Mouse (Mus musculus): Measurements from ENCODE around the gene Dazap1. TPM values are rescaled to one million over a fixed set of nuclear protein-coding genes. Genes with fewer than 3 reads are reported as not detected.
"Not testable (repeated sequence)": the region's sequence is repeated elsewhere in the genome, so short reads cannot be mapped to it uniquely, and the experiment has no call there.

The Dazap1 gene
- polyA plus RNA-seq (2015; fragmentation: Nextera tagmentation; extraction: Ambion mirVana): 33.5 and 34.7 TPM in 2 replicates

GRCm38 (mm10) chr10:80260642-80261584 is at the start of gene Dazap1, which contains the start of gene Gamt:
Gene Dazap1 (plus strand): TSS chr10:80261486.
Gene Gamt (minus strand): TSS chr10:80261012.
- H3K4me3 ChIP-seq (replicated peaks): peak within 1 kb of the TSS; percentile 60
- peak within 1 kb of the TSS; percentile 93 for H3K27ac ChIP-seq
- peaks cover 34% of the 10 kb centered on the region for H3K36me3 ChIP-seq
- ATAC-seq (ENCODE audit: low read depth): peak; percentile 79
- peaks cover 72% of the 10 kb centered on the region for H3K4me1 ChIP-seq (replicated peaks)
- no peaks in the 10 kb centered on the region for H3K9me3 ChIP-seq (replicated peaks)
- peak; percentile 94 for DNase-seq
- H3K4me2 ChIP-seq: peak within 1 kb of the TSS; percentile 81
- no peaks in the 10 kb centered on the region for H3K27me3 ChIP-seq
- WGBS (ENCODE audit: insufficient replicate concordance): under 1% methylated on average over 49 of the region's 49 CpGs
- peak within 1 kb of the TSS; percentile 75 for H3K9ac ChIP-seq

GRCm38 (mm10) chr10:80211547-80212103 is 49.7 kb upstream of the Dazap1 start:
- H3K9ac ChIP-seq; H3K27ac ChIP-seq; ATAC-seq (ENCODE audit: low read depth); H3K4me2 ChIP-seq; H3K9me3 ChIP-seq (replicated peaks); H3K4me1 ChIP-seq (replicated peaks); DNase-seq; H3K36me3 ChIP-seq; H3K4me3 ChIP-seq (replicated peaks): not testable (repeated sequence)
- peaks cover 19% of the 10 kb centered on the region for H3K27me3 ChIP-seq
- 59% methylated on average over 7 of the region's 7 CpGs for WGBS (ENCODE audit: insufficient replicate concordance)

GRCm38 (mm10) chr10:80215048-80215772 is 46.1 kb upstream of the Dazap1 start:
- H3K9me3 ChIP-seq (replicated peaks): no peaks in the 10 kb centered on the region
- no peak for ATAC-seq (ENCODE audit: low read depth)
- peaks cover 9% of the 10 kb centered on the region; the same call in 1 of the 2 replicates for H3K27me3 ChIP-seq
- H3K27ac ChIP-seq: no peak overlapping the region
- H3K4me1 ChIP-seq (replicated peaks): no peaks in the 10 kb centered on the region
- no peak overlapping the region for H3K4me2 ChIP-seq
- H3K4me3 ChIP-seq (replicated peaks): no peak overlapping the region
- DNase-seq: no peak
- no peak overlapping the region for H3K9ac ChIP-seq
- WGBS (ENCODE audit: insufficient replicate concordance): 29% methylated on average over 16 of the region's 16 CpGs
- no peaks in the 10 kb centered on the region for H3K36me3 ChIP-seq

- H3K27me3 ChIP-seq: peaks cover 29% of the 10 kb centered on the region
These were observed 40.6 kb upstream of the Dazap1 start for GRCm38 (mm10) chr10:80220676-80221075.

GRCm38 (mm10) chr10:80223137-80223536 is 38.1 kb upstream of the Dazap1 start:
- not testable (repeated sequence) for DNase-seq; H3K9me3 ChIP-seq (replicated peaks); H3K27ac ChIP-seq; H3K4me3 ChIP-seq (replicated peaks); ATAC-seq (ENCODE audit: low read depth); H3K9ac ChIP-seq; H3K4me2 ChIP-seq; H3K36me3 ChIP-seq
- H3K4me1 ChIP-seq (replicated peaks): peaks cover 25% of the 10 kb centered on the region
- WGBS (ENCODE audit: insufficient replicate concordance): 10% methylated on average over 2 of the region's 2 CpGs
- peaks cover 23% of the 10 kb centered on the region; the same call in 1 of the 2 replicates for H3K27me3 ChIP-seq

More at GRCm38 (mm10) chr10:80220676-80221075, 40.6 kb upstream of the Dazap1 start:
- WGBS (ENCODE audit: insufficient replicate concordance): 45% methylated on average over 8 of the region's 9 CpGs
- Histone ChIP-seq H3K4me1 (replicated peaks) (peaks cover 5% of the 10 kb centered on the region), H3K4me2 (no peak overlapping the region), H3K9me3 (replicated peaks) (no peaks in the 10 kb centered on the region), H3K27ac (no peak overlapping the region), H3K4me3 (replicated peaks) (no peak overlapping the region), H3K9ac (no peak overlapping the region), H3K36me3 (no peaks in the 10 kb centered on the region)
- DNase-seq (no peak), ATAC-seq (ENCODE audit: low read depth) (no peak)

GRCm38 (mm10) chr10:80226071-80226415 is 35.2 kb upstream of the Dazap1 start:
- H3K27ac ChIP-seq: peak overlapping the region; percentile 94
- H3K9ac ChIP-seq: peak overlapping the region; percentile 72
- peak overlapping the region; percentile 86 for H3K4me3 ChIP-seq (replicated peaks)
- no peaks in the 10 kb centered on the region for H3K9me3 ChIP-seq (replicated peaks)
- H3K4me1 ChIP-seq (replicated peaks): peaks cover 38% of the 10 kb centered on the region
- no peak for ATAC-seq (ENCODE audit: low read depth)
- H3K27me3 ChIP-seq: peaks cover 20% of the 10 kb centered on the region; the same call in 1 of the 2 replicates
- peak overlapping the region; percentile 97 for H3K4me2 ChIP-seq
- DNase-seq: no peak
- H3K36me3 ChIP-seq: peaks cover 29% of the 10 kb centered on the region
- 1% methylated on average over 14 of the region's 14 CpGs for WGBS (ENCODE audit: insufficient replicate concordance)

- peaks cover 20% of the 10 kb centered on the region; the same call in 1 of the 2 replicates for H3K27me3 ChIP-seq
- DNase-seq (peak; percentile 99), ATAC-seq (ENCODE audit: low read depth) (peak; percentile 98)
- under 1% methylated on average over 75 of the region's 75 CpGs for WGBS (ENCODE audit: insufficient replicate concordance)
- peak within 1 kb of the TSS; percentile 97 for H3K4me2 ChIP-seq
- H3K4me3 ChIP-seq (replicated peaks): peak within 1 kb of the TSS; percentile 86
- peak within 1 kb of the TSS; percentile 94 for H3K27ac ChIP-seq
- H3K9me3 ChIP-seq (replicated peaks): no peaks in the 10 kb centered on the region
- H3K4me1 ChIP-seq (replicated peaks): peaks cover 38% of the 10 kb centered on the region
- peaks cover 33% of the 10 kb centered on the region for H3K36me3 ChIP-seq
- H3K9ac ChIP-seq: peak within 1 kb of the TSS; percentile 94
These were observed 34.7 kb upstream of the Dazap1 start, which contains the start of gene Mum1 for GRCm38 (mm10) chr10:80226416-80227165. Gene Mum1 (plus strand): TSS chr10:80226434.

- Histone ChIP-seq H3K9me3 (replicated peaks) (no peaks in the 10 kb centered on the region), H3K36me3 (peaks cover 38% of the 10 kb centered on the region), H3K4me3 (replicated peaks) (peak overlapping the region; percentile 86), H3K27me3 (peaks cover 16% of the 10 kb centered on the region; the same call in 1 of the 2 replicates), H3K27ac (peak overlapping the region; percentile 94), H3K4me2 (peak overlapping the region; percentile 97), H3K4me1 (replicated peaks) (peaks cover 38% of the 10 kb centered on the region), H3K9ac (peak overlapping the region; percentile 94)
- 9% methylated on average over 10 of the region's 10 CpGs for WGBS (ENCODE audit: insufficient replicate concordance)
- no peak for DNase-seq
- ATAC-seq (ENCODE audit: low read depth): no peak
These were observed 34.1 kb upstream of the Dazap1 start for GRCm38 (mm10) chr10:80227166-80227539.

- Histone ChIP-seq H3K4me1 (replicated peaks) (peaks cover 40% of the 10 kb centered on the region), H3K9ac (peak overlapping the region; percentile 94), H3K36me3 (peaks cover 48% of the 10 kb centered on the region), H3K4me2 (peak overlapping the region; percentile 97), H3K4me3 (replicated peaks) (peak overlapping the region; percentile 86), H3K27me3 (peaks cover 13% of the 10 kb centered on the region; the same call in 1 of the 2 replicates), H3K27ac (peak overlapping the region; percentile 94), H3K9me3 (replicated peaks) (no peaks in the 10 kb centered on the region)
- DNase-seq (no peak), ATAC-seq (ENCODE audit: low read depth) (no peak)
- 76% methylated on average over 15 of the region's 15 CpGs for WGBS (ENCODE audit: insufficient replicate concordance)
These were observed 33.2 kb upstream of the Dazap1 start for GRCm38 (mm10) chr10:80227877-80228775.

All from liver, embryonic 13.5 days (tissue).